In the genomic region with DNA sequence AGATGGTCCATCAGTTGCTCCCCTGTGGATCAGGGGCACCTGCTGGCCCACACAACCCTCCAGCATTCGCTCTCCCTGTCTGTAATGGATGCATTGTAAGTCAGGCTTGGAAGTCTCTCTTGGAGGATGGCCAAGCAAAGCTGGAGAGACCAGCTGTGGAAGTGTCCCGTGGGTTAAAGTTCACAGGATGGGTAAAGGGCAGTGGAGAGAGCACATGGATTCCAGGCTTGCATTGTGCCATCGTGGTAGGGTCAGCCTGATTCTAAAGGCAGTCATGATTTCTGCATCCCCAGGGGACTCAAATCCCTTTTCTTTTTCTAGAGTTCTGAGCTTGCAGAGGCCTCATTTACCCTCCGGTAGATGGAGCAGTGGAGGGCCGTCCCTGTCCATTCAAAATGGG, we compare ENCODE assay signal across 29 mouse cellular contexts. TPM values are rescaled to one million over a fixed set of nuclear protein-coding genes. Genes with fewer than 3 reads are reported as not detected.
DNase-seq lines count a peak whose midpoint lies in the region; ATAC-seq and TF ChIP-seq lines count a peak whose summit lies in the region.
"Had no signal": no experiment of that assay in that cellular context is flagged by ENCODE, and none has a peak within 500 bp of the region (broad histone marks: within the 10 kb centered on the region; RNA-seq: fewer than 3 reads in every experiment).

No protein-coding gene starts in this region.

- no peak overlapping the region for H3K9ac ChIP-seq in liver, postnatal 0 days (replicated peaks)
- H3K9ac ChIP-seq in liver, embryonic 11.5 days (ENCODE audit: low read depth, low read length), result no peak overlapping the region
- no peak overlapping the region for H3K9ac ChIP-seq in intestine, embryonic 15.5 days
- no peak overlapping the region for H3K9ac ChIP-seq in hindbrain, postnatal 0 days (replicated peaks; ENCODE audit: low read length)
- H3K9ac ChIP-seq: embryonic facial prominence, embryonic 13.5 days; heart, embryonic 15.5 days; limb, embryonic 12.5 days; liver, embryonic 15.5 days; midbrain, embryonic 15.5 days; neural tube, embryonic 13.5 days had no signal

- H3K27me3 ChIP-seq in liver, postnatal 0 days (ENCODE audit: insufficient read depth, low read length), result no peaks in the 10 kb centered on the region
- H3K27me3 ChIP-seq in liver, embryonic 11.5 days (replicated peaks; ENCODE audit: control insufficient read depth, insufficient read depth, low read length), result no peaks in the 10 kb centered on the region
- no peaks in the 10 kb centered on the region for H3K27me3 ChIP-seq in intestine, embryonic 15.5 days (replicated peaks)
- no peaks in the 10 kb centered on the region for H3K27me3 ChIP-seq in hindbrain, postnatal 0 days (ENCODE audit: insufficient read depth, low read length)
- H3K27me3 ChIP-seq: heart, embryonic 15.5 days; limb, embryonic 12.5 days; midbrain, embryonic 15.5 days; neural tube, embryonic 13.5 days had no signal

- H3K4me1 ChIP-seq in liver, postnatal 0 days (ENCODE audit: insufficient read depth), result peaks cover 23% of the 10 kb centered on the region
- H3K4me1 ChIP-seq in liver, embryonic 11.5 days (replicated peaks; ENCODE audit: control insufficient read depth, insufficient read depth, low read length), result peaks cover 10% of the 10 kb centered on the region
- peaks cover 43% of the 10 kb centered on the region for H3K4me1 ChIP-seq in intestine, embryonic 15.5 days (replicated peaks)
- peaks cover 13% of the 10 kb centered on the region; the same call in 1 of the 2 replicates for H3K4me1 ChIP-seq in hindbrain, postnatal 0 days (ENCODE audit: insufficient read depth, low read length)

- no peak overlapping the region for H3K4me2 ChIP-seq in liver, postnatal 0 days (ENCODE audit: low read depth, low read length)
- H3K4me2 ChIP-seq in liver, embryonic 11.5 days, result no peak overlapping the region
- H3K4me2 ChIP-seq in intestine, embryonic 15.5 days (replicated peaks), result peak overlapping the region; percentile 54
- no peak overlapping the region for H3K4me2 ChIP-seq in hindbrain, postnatal 0 days (ENCODE audit: low read depth, low read length)
- H3K4me2 ChIP-seq: heart, embryonic 15.5 days; hindbrain, embryonic 14.5 days; limb, embryonic 12.5 days; liver, embryonic 15.5 days; midbrain, embryonic 15.5 days had no signal

- H3K36me3 ChIP-seq in liver, postnatal 0 days (replicated peaks; ENCODE audit: insufficient read depth, low read length), result no peaks in the 10 kb centered on the region
- H3K36me3 ChIP-seq in liver, embryonic 11.5 days (ENCODE audit: control insufficient read depth, insufficient read depth, low read length), result no peaks in the 10 kb centered on the region
- H3K36me3 ChIP-seq in intestine, embryonic 15.5 days, result no peaks in the 10 kb centered on the region
- H3K36me3 ChIP-seq in hindbrain, postnatal 0 days (ENCODE audit: insufficient read depth, low read length), result no peaks in the 10 kb centered on the region
- H3K36me3 ChIP-seq: embryonic facial prominence, embryonic 13.5 days; heart, embryonic 15.5 days; limb, embryonic 12.5 days; liver, embryonic 15.5 days; midbrain, embryonic 15.5 days; neural tube, embryonic 13.5 days had no signal

- no peaks in the 10 kb centered on the region for H3K9me3 ChIP-seq in liver, postnatal 0 days (ENCODE audit: low read length)
- H3K9me3 ChIP-seq in liver, embryonic 11.5 days (ENCODE audit: control insufficient read depth, low read length), result no peaks in the 10 kb centered on the region
- H3K9me3 ChIP-seq in intestine, embryonic 15.5 days, result no peaks in the 10 kb centered on the region
- H3K9me3 ChIP-seq in hindbrain, postnatal 0 days (ENCODE audit: low read length), result no peaks in the 10 kb centered on the region
- H3K9me3 ChIP-seq: embryonic facial prominence, embryonic 13.5 days; heart, embryonic 15.5 days; limb, embryonic 12.5 days; liver, embryonic 15.5 days; midbrain, embryonic 15.5 days; neural tube, embryonic 13.5 days had no signal

- peak; percentile 62 for ATAC-seq in liver, postnatal 0 days
- ATAC-seq in liver, embryonic 11.5 days (replicated peaks; ENCODE audit: low FRiP score), result no peak
- no peak for ATAC-seq in intestine, embryonic 15.5 days
- no peak for ATAC-seq in hindbrain, postnatal 0 days

- no peak for TF ChIP-seq EP300 in liver, postnatal 0 days (IDR thresholded peaks at IDR 0.05; ENCODE audit: low read depth)

- H3K27ac ChIP-seq in liver, postnatal 0 days (ENCODE audit: low read depth), result 0 out of 2 replicates have a peak overlapping the region, but pooled peaks have one; percentile 16
- H3K27ac ChIP-seq in liver, embryonic 11.5 days (ENCODE audit: low read depth, low read length), result no peak overlapping the region
- H3K27ac ChIP-seq in intestine, embryonic 15.5 days, result peak overlapping the region; percentile 68
- no peak overlapping the region for H3K27ac ChIP-seq in hindbrain, postnatal 0 days
- H3K27ac ChIP-seq: embryonic facial prominence, embryonic 13.5 days; gastrocnemius, adult 2 months; heart, embryonic 15.5 days; hindbrain, embryonic 14.5 days; kidney, postnatal 0 days; limb, embryonic 12.5 days; liver, embryonic 15.5 days; midbrain, embryonic 15.5 days; neural tube, embryonic 13.5 days had no signal

- no peak for DNase-seq in liver, postnatal 0 days
- DNase-seq in liver, embryonic 11.5 days (ENCODE audit: low spot score), result no peak
- peak; percentile 89 for DNase-seq in kidney, adult 9 months
- no peak for DNase-seq in neural tube, embryonic 10.5 days (ENCODE audit: extremely low spot score, low spot score)
- DNase-seq in thymus, postnatal 0 days (ENCODE audit: low spot score), result no peak
- DNase-seq in hindbrain, postnatal 0 days (ENCODE audit: low spot score), result no peak
- DNase-seq: adrenal gland, postnatal 25 days; cerebellum, adult 8-10 months; cerebellum, postnatal 36 days; embryo, embryonic 11 days; gastrocnemius, adult 2 months; heart, postnatal 36 days; retina, postnatal 1 day; right cerebral cortex, postnatal 25 days; thymus, postnatal 25 days had no signal

- TF ChIP-seq CTCF in liver, postnatal 0 days (IDR thresholded peaks at IDR 0.05; ENCODE audit: low read depth), result no peak
- TF ChIP-seq CTCF in hindbrain, postnatal 0 days (IDR thresholded peaks at IDR 0.05; ENCODE audit: low read depth), result no peak

- WGBS in liver, postnatal 0 days (ENCODE audit: insufficient replicate concordance), result 53% methylated on average over 5 of the region's 5 CpGs
- WGBS in liver, embryonic 11.5 days, result 68% methylated on average over 5 of the region's 5 CpGs
- 66% methylated on average over 5 of the region's 5 CpGs for WGBS in intestine, embryonic 15.5 days
- 59% methylated on average over 5 of the region's 5 CpGs for WGBS in hindbrain, postnatal 0 days

- no peak overlapping the region for H3K4me3 ChIP-seq in liver, postnatal 0 days (ENCODE audit: low read depth, low read length)
- H3K4me3 ChIP-seq in liver, embryonic 11.5 days (ENCODE audit: low read depth, low read length), result no peak overlapping the region
- no peak overlapping the region for H3K4me3 ChIP-seq in intestine, embryonic 15.5 days (replicated peaks)
- H3K4me3 ChIP-seq in hindbrain, postnatal 0 days (ENCODE audit: low read length), result no peak overlapping the region
- H3K4me3 ChIP-seq: embryonic facial prominence, embryonic 13.5 days; erythroblast, embryonic 14.5 days; gastrocnemius, adult 2 months; heart, embryonic 15.5 days; limb, embryonic 12.5 days; liver, embryonic 15.5 days; midbrain, embryonic 15.5 days; neural tube, embryonic 13.5 days had no signal

RNA-seq across cellular contexts. Expression of a gene that starts 0.4 kb away (rescaled TPM):
- polyA plus RNA-seq in liver, postnatal 0 days (2015; fragmentation: Nextera tagmentation; extraction: Ambion mirVana), result not detected in 2 replicates
- polyA plus RNA-seq in liver, embryonic 11.5 days (2014; fragmentation: Nextera tagmentation; extraction: Ambion mirVana), result 0.06 TPM in 1 of 2 replicates, not detected in the other
- 0.62 and 0.92 TPM in 2 replicates for polyA plus RNA-seq in intestine, embryonic 15.5 days (2015; fragmentation: Nextera tagmentation; extraction: Ambion mirVana)
- polyA plus RNA-seq in thymus, postnatal 0 days (2015; fragmentation: Nextera tagmentation; extraction: Ambion mirVana), result 0.49 and 0.65 TPM in 2 replicates
- total RNA-seq in hindbrain, postnatal 0 days (2014; rRNA removed), result 0.21 and 0.22 TPM in 2 replicates
- polyA plus RNA-seq in hindbrain, postnatal 0 days (2015; fragmentation: Nextera tagmentation; extraction: Ambion mirVana), result 0.08 and 0.10 TPM in 2 replicates
- polyA plus RNA-seq: erythroblast, embryonic 14.5 days; forebrain, embryonic 14.5 days; hindbrain, embryonic 14.5 days; liver, embryonic 15.5 days; midbrain, embryonic 15.5 days; neural tube, embryonic 13.5 days had no signal

RNA-seq across cellular contexts. Expression of a gene that starts 21.5 kb away (rescaled TPM):
- 0.58 and 1.3 TPM in 2 replicates for polyA plus RNA-seq in liver, postnatal 0 days (2015; fragmentation: Nextera tagmentation; extraction: Ambion mirVana)
- polyA plus RNA-seq in liver, embryonic 11.5 days (2014; fragmentation: Nextera tagmentation; extraction: Ambion mirVana), result 0.32 and 0.33 TPM in 2 replicates
- 0.20 and 0.26 TPM in 2 replicates for polyA plus RNA-seq in intestine, embryonic 15.5 days (2015; fragmentation: Nextera tagmentation; extraction: Ambion mirVana)
- polyA plus RNA-seq in thymus, postnatal 0 days (2015; fragmentation: Nextera tagmentation; extraction: Ambion mirVana), result 2.1 and 2.6 TPM in 2 replicates
- 0.40 TPM in 1 of 2 replicates, not detected in the other for total RNA-seq in hindbrain, postnatal 0 days (2014; rRNA removed)
- polyA plus RNA-seq in hindbrain, postnatal 0 days (2015; fragmentation: Nextera tagmentation; extraction: Ambion mirVana), result 0.08 TPM in 1 of 2 replicates, not detected in the other
- total RNA-seq: adrenal gland, postnatal 25 days; gastrocnemius, adult 2 months; heart, postnatal 36 days; left cerebral cortex, postnatal 14 days had no signal
- polyA plus RNA-seq: C2C12; embryonic facial prominence, embryonic 13.5 days; hindbrain, embryonic 14.5 days; limb, embryonic 12.5 days; neural tube, embryonic 13.5 days; stomach, embryonic 14.5 days had no signal

RNA-seq across cellular contexts. Expression of a gene that starts 39.7 kb away (rescaled TPM):
- polyA plus RNA-seq in liver, postnatal 0 days (2015; fragmentation: Nextera tagmentation; extraction: Ambion mirVana), result 1.8 and 2.0 TPM in 2 replicates
- 2.0 and 2.4 TPM in 2 replicates for polyA plus RNA-seq in liver, embryonic 11.5 days (2014; fragmentation: Nextera tagmentation; extraction: Ambion mirVana)
- 3.1 and 4.5 TPM in 2 replicates for polyA plus RNA-seq in intestine, embryonic 15.5 days (2015; fragmentation: Nextera tagmentation; extraction: Ambion mirVana)
- polyA plus RNA-seq in thymus, postnatal 0 days (2015; fragmentation: Nextera tagmentation; extraction: Ambion mirVana), result 37.9 and 45.8 TPM in 2 replicates
- 20.6 and 20.7 TPM in 2 replicates for total RNA-seq in hindbrain, postnatal 0 days (2014; rRNA removed)
- polyA plus RNA-seq in hindbrain, postnatal 0 days (2015; fragmentation: Nextera tagmentation; extraction: Ambion mirVana), result 10.6 and 12.4 TPM in 2 replicates

Comparison
In these comparisons a context has a peak if more than half of its experiments do, and no peak if none do; other contexts are left out.
1. H3K27ac ChIP-seq: peak in liver, postnatal 0 days (single experiment) and intestine, embryonic 15.5 days (single experiment); none in liver, embryonic 11.5 days (single experiment) and hindbrain, postnatal 0 days (single experiment).